In genomic region chr14:61242611-61243010, GRCm38 (mm10) we compare ENCODE assay signal across 12 mouse cellular contexts. TPM values are rescaled to one million over a fixed set of nuclear protein-coding genes. Genes with fewer than 3 reads are reported as not detected.
DNase-seq lines count a peak whose midpoint lies in the region; ATAC-seq and TF ChIP-seq lines count a peak whose summit lies in the region.
"Had no signal": no experiment of that assay in that cellular context is flagged by ENCODE, and none has a peak within 500 bp of the region (broad histone marks: within the 10 kb centered on the region; RNA-seq: fewer than 3 reads in every experiment).

No protein-coding gene starts in this region.

- no peak overlapping the region for H3K4me3 ChIP-seq in intestine, postnatal 0 days (ENCODE audit: low read depth, low read length)
- H3K4me3 ChIP-seq in intestine, embryonic 16.5 days (ENCODE audit: low read length): no peak overlapping the region
- H3K4me3 ChIP-seq in E14TG2a.4 (replicated peaks; ENCODE audit: low read length): no peak overlapping the region
- H3K4me3 ChIP-seq in embryonic facial prominence, embryonic 14.5 days (ENCODE audit: low read depth, low read length): no peak overlapping the region
- H3K4me3 ChIP-seq: erythroblast, embryonic 14.5 days; heart, embryonic 15.5 days had no signal

- H3K4me2 ChIP-seq in intestine, postnatal 0 days (replicated peaks; ENCODE audit: low read depth): no peak overlapping the region
- no peak overlapping the region for H3K4me2 ChIP-seq in intestine, embryonic 16.5 days (ENCODE audit: low read depth, low read length)
- no peak overlapping the region for H3K4me2 ChIP-seq in embryonic facial prominence, embryonic 14.5 days (ENCODE audit: low read depth, low read length)
- H3K4me2 ChIP-seq: heart, embryonic 15.5 days had no signal

- ATAC-seq in intestine, postnatal 0 days: no peak
- no peak for ATAC-seq in intestine, embryonic 16.5 days
- ATAC-seq in embryonic facial prominence, embryonic 14.5 days (ENCODE audit: low read depth): no peak

- H3K27me3 ChIP-seq in intestine, postnatal 0 days (replicated peaks; ENCODE audit: control insufficient read depth, insufficient read depth, low read length): no peaks in the 10 kb centered on the region
- H3K27me3 ChIP-seq in intestine, embryonic 16.5 days (replicated peaks; ENCODE audit: control insufficient read depth, insufficient read depth, low read length): no peaks in the 10 kb centered on the region
- no peaks in the 10 kb centered on the region for H3K27me3 ChIP-seq in E14TG2a.4 (ENCODE audit: insufficient read depth, low read length)
- H3K27me3 ChIP-seq in embryonic facial prominence, embryonic 14.5 days (replicated peaks; ENCODE audit: control insufficient read depth, insufficient read depth, low read length): no peaks in the 10 kb centered on the region
- H3K27me3 ChIP-seq: heart, embryonic 15.5 days had no signal

- peak; percentile 66 for TF ChIP-seq CTCF in intestine, postnatal 0 days (IDR thresholded peaks at IDR 0.05; ENCODE audit: low read depth)
- TF ChIP-seq CTCF in E14TG2a.4 (conservative IDR thresholded peaks at IDR 0.05; ENCODE audit: low read length): peak; percentile 24

- WGBS in intestine, postnatal 0 days: 43% methylated on average over 6 of the region's 6 CpGs
- 36% methylated on average over 6 of the region's 6 CpGs for WGBS in intestine, embryonic 16.5 days
- WGBS in embryonic facial prominence, embryonic 14.5 days: 41% methylated on average over 6 of the region's 6 CpGs

- H3K4me1 ChIP-seq in intestine, postnatal 0 days (replicated peaks; ENCODE audit: control insufficient read depth, insufficient read depth, low read length): no peaks in the 10 kb centered on the region
- H3K4me1 ChIP-seq in intestine, embryonic 16.5 days (ENCODE audit: control insufficient read depth, insufficient read depth, low read length): no peaks in the 10 kb centered on the region
- peaks cover 4% of the 10 kb centered on the region; the same call in 1 of the 2 replicates for H3K4me1 ChIP-seq in E14TG2a.4 (replicated peaks; ENCODE audit: low read depth, low read length)
- H3K4me1 ChIP-seq in embryonic facial prominence, embryonic 14.5 days (ENCODE audit: control insufficient read depth, insufficient read depth, low read length): no peaks in the 10 kb centered on the region
- H3K4me1 ChIP-seq: heart, embryonic 15.5 days had no signal

- H3K36me3 ChIP-seq in intestine, postnatal 0 days (ENCODE audit: control insufficient read depth, insufficient read depth): no peaks in the 10 kb centered on the region
- H3K36me3 ChIP-seq in intestine, embryonic 16.5 days (ENCODE audit: control insufficient read depth, insufficient read depth, low read length): no peaks in the 10 kb centered on the region
- H3K36me3 ChIP-seq in E14TG2a.4 (ENCODE audit: insufficient read depth, low read length): no peaks in the 10 kb centered on the region
- no peaks in the 10 kb centered on the region for H3K36me3 ChIP-seq in embryonic facial prominence, embryonic 14.5 days (ENCODE audit: control insufficient read depth, insufficient read depth, low read length)
- H3K36me3 ChIP-seq: heart, embryonic 15.5 days had no signal

- H3K9ac ChIP-seq in intestine, postnatal 0 days (ENCODE audit: low read depth, low read length): no peak overlapping the region
- no peak overlapping the region for H3K9ac ChIP-seq in intestine, embryonic 16.5 days (ENCODE audit: low read depth, low read length)
- H3K9ac ChIP-seq in embryonic facial prominence, embryonic 14.5 days (ENCODE audit: low read depth, low read length): no peak overlapping the region
- H3K9ac ChIP-seq: heart, embryonic 15.5 days had no signal

- intact Hi-C loops in left cerebral cortex, postnatal 36 days (cut with DNase I): loop anchor here (1.0 kb wide), 1 partner anchor 52 kb away; no protein-coding TSS in a partner anchor

- peak; percentile 73 for DNase-seq in 416B (ENCODE audit: low read depth)
- peak; percentile 16 for DNase-seq in embryonic facial prominence, embryonic 14.5 days (ENCODE audit: low spot score)
- DNase-seq in neural tube, embryonic 10.5 days (ENCODE audit: extremely low spot score, low spot score): no peak
- DNase-seq in left cerebral cortex, postnatal 36 days (ENCODE audit: low spot score in 2 of 2): no peak
- DNase-seq in ovary, adult 18-20 months (ENCODE audit: low spot score): no peak
- DNase-seq: adrenal gland, postnatal 25 days; lung, postnatal 4 days had no signal

- 0 out of 2 replicates have a peak, but pooled peaks cover 7% of the 10 kb centered on the region for H3K9me3 ChIP-seq in intestine, postnatal 0 days (ENCODE audit: control insufficient read depth)
- no peaks in the 10 kb centered on the region for H3K9me3 ChIP-seq in intestine, embryonic 16.5 days (ENCODE audit: control insufficient read depth, low read length)
- no peaks in the 10 kb centered on the region for H3K9me3 ChIP-seq in E14TG2a.4 (ENCODE audit: low read length)
- peaks cover 5% of the 10 kb centered on the region; the same call in 1 of the 2 replicates for H3K9me3 ChIP-seq in embryonic facial prominence, embryonic 14.5 days (ENCODE audit: control insufficient read depth, low read length)
- H3K9me3 ChIP-seq: heart, embryonic 15.5 days had no signal

- H3K27ac ChIP-seq in intestine, postnatal 0 days (ENCODE audit: low read depth, low read length): no peak overlapping the region
- H3K27ac ChIP-seq in intestine, embryonic 16.5 days (ENCODE audit: low read length): no peak overlapping the region
- no peak overlapping the region for H3K27ac ChIP-seq in embryonic facial prominence, embryonic 14.5 days (replicated peaks; ENCODE audit: low read depth, low read length)
- H3K27ac ChIP-seq: heart, embryonic 15.5 days had no signal

RNA-seq across cellular contexts. Expression of gene Sgcg, which starts 15.7 kb away (rescaled TPM):
- polyA plus RNA-seq in intestine, postnatal 0 days (2015; fragmentation: Nextera tagmentation; extraction: Ambion mirVana): 2.8 TPM in 2 replicates
- polyA plus RNA-seq in intestine, embryonic 16.5 days (2015; fragmentation: Nextera tagmentation; extraction: Ambion mirVana): 1.7 and 1.8 TPM in 2 replicates
- polyA plus RNA-seq in embryonic facial prominence, embryonic 14.5 days (2014; fragmentation: Nextera tagmentation; extraction: Ambion mirVana): 22.1 and 33.9 TPM in 2 replicates
- not detected for total RNA-seq in left cerebral cortex, postnatal 36 days (2021)
- polyA plus RNA-seq: erythroblast, embryonic 14.5 days had no signal

Comparison
In these comparisons a context has a peak if more than half of its experiments do, and no peak if none do; other contexts are left out.
1. DNase-seq: peak in 416B (single experiment) and embryonic facial prominence, embryonic 14.5 days (single experiment); none in neural tube, embryonic 10.5 days (single experiment), left cerebral cortex, postnatal 36 days (0 of 2) and ovary, adult 18-20 months (single experiment).